ENCODE assay signal across 13 mouse cellular contexts in genomic region chr1:162220891-162221290, GRCm38 (mm10).
DNase-seq lines count a peak whose midpoint lies in the region; ATAC-seq lines count a peak whose summit lies in the region.
"Had no signal": no experiment of that assay in that cellular context is flagged by ENCODE, and none has a peak within 500 bp of the region (broad histone marks: within the 10 kb centered on the region; RNA-seq: fewer than 3 reads in every experiment).

No protein-coding gene starts in this region.

- H3K27me3 ChIP-seq in heart, embryonic 12.5 days (replicated peaks) = no peaks in the 10 kb centered on the region
- no peaks in the 10 kb centered on the region for H3K27me3 ChIP-seq in liver, embryonic 12.5 days (replicated peaks)
- H3K27me3 ChIP-seq in embryonic facial prominence, embryonic 15.5 days = no peaks in the 10 kb centered on the region
- H3K27me3 ChIP-seq in stomach, embryonic 14.5 days (ENCODE audit: control insufficient read depth, insufficient read depth, low read length) = no peaks in the 10 kb centered on the region

- ATAC-seq in heart, embryonic 12.5 days (ENCODE audit: insufficient number of reproducible peaks, low FRiP score) = no peak
- ATAC-seq in liver, embryonic 12.5 days = no peak
- ATAC-seq in embryonic facial prominence, embryonic 15.5 days (ENCODE audit: insufficient number of reproducible peaks, low FRiP score, low TSS enrichment, low read depth) = no peak
- no peak for ATAC-seq in stomach, embryonic 14.5 days (ENCODE audit: insufficient number of reproducible peaks, insufficient read depth, low FRiP score, low read depth)
- ATAC-seq: inflammation-experienced regulatory T-cells, adult 6 months had no signal

- H3K27ac ChIP-seq in heart, embryonic 12.5 days (ENCODE audit: poor library complexity, severe bottlenecking) = peak overlapping the region; percentile 82
- H3K27ac ChIP-seq in liver, embryonic 12.5 days = 0 out of 2 replicates have a peak overlapping the region, but pooled peaks have one; percentile 40
- peak overlapping the region; percentile 99 for H3K27ac ChIP-seq in embryonic facial prominence, embryonic 15.5 days (replicated peaks)
- H3K27ac ChIP-seq in stomach, embryonic 14.5 days (ENCODE audit: low read length) = peak overlapping the region; percentile 100

- H3K9ac ChIP-seq in heart, embryonic 12.5 days = peak overlapping the region; percentile 64
- H3K9ac ChIP-seq in liver, embryonic 12.5 days = no peak overlapping the region
- H3K9ac ChIP-seq in embryonic facial prominence, embryonic 15.5 days = peak overlapping the region; percentile 53
- H3K9ac ChIP-seq in stomach, embryonic 14.5 days (replicated peaks; ENCODE audit: low read depth, low read length) = peak overlapping the region; percentile 81

- H3K4me2 ChIP-seq in heart, embryonic 12.5 days = peak overlapping the region; percentile 56
- H3K4me2 ChIP-seq in liver, embryonic 12.5 days = no peak overlapping the region
- H3K4me2 ChIP-seq in embryonic facial prominence, embryonic 15.5 days (replicated peaks) = peak overlapping the region; percentile 45
- peak overlapping the region; percentile 43 for H3K4me2 ChIP-seq in stomach, embryonic 14.5 days (replicated peaks; ENCODE audit: low read depth, low read length)

- intact Hi-C loops in heart, postnatal 36 days (cut with DNase I) = no loop called here

- peak overlapping the region; percentile 27 for H3K4me3 ChIP-seq in heart, embryonic 12.5 days
- H3K4me3 ChIP-seq in liver, embryonic 12.5 days = no peak overlapping the region
- H3K4me3 ChIP-seq in embryonic facial prominence, embryonic 15.5 days (replicated peaks) = peak overlapping the region; percentile 53
- peak overlapping the region; percentile 53 for H3K4me3 ChIP-seq in stomach, embryonic 14.5 days (ENCODE audit: low read depth, low read length)

- H3K9me3 ChIP-seq in heart, embryonic 12.5 days (replicated peaks) = no peaks in the 10 kb centered on the region
- no peaks in the 10 kb centered on the region for H3K9me3 ChIP-seq in liver, embryonic 12.5 days (replicated peaks)
- H3K9me3 ChIP-seq in embryonic facial prominence, embryonic 15.5 days (replicated peaks) = no peaks in the 10 kb centered on the region
- H3K9me3 ChIP-seq in stomach, embryonic 14.5 days (ENCODE audit: control insufficient read depth, low read depth, low read length) = no peaks in the 10 kb centered on the region

- peaks cover 24% of the 10 kb centered on the region for H3K4me1 ChIP-seq in heart, embryonic 12.5 days (replicated peaks)
- no peaks in the 10 kb centered on the region for H3K4me1 ChIP-seq in liver, embryonic 12.5 days
- peaks cover 11% of the 10 kb centered on the region for H3K4me1 ChIP-seq in embryonic facial prominence, embryonic 15.5 days
- peaks cover 8% of the 10 kb centered on the region for H3K4me1 ChIP-seq in stomach, embryonic 14.5 days (ENCODE audit: control insufficient read depth, insufficient read depth, low read length)

- 0 out of 2 replicates have a peak, but pooled peaks cover 5% of the 10 kb centered on the region for H3K36me3 ChIP-seq in heart, embryonic 12.5 days
- no peaks in the 10 kb centered on the region for H3K36me3 ChIP-seq in liver, embryonic 12.5 days
- no peaks in the 10 kb centered on the region for H3K36me3 ChIP-seq in embryonic facial prominence, embryonic 15.5 days
- H3K36me3 ChIP-seq in stomach, embryonic 14.5 days (ENCODE audit: control insufficient read depth, insufficient read depth, low read length) = peaks cover 4% of the 10 kb centered on the region

- no peak for DNase-seq in heart, postnatal 36 days
- no peak for DNase-seq in liver
- no peak for DNase-seq in adrenal gland, postnatal 4 days (ENCODE audit: low spot score in 2 of 2)
- no peak for DNase-seq in left cerebral cortex, adult 9 months (ENCODE audit: low spot score in 2 of 2)
- DNase-seq: adrenal gland, postnatal 36 days; cerebellum, adult 8-10 months; lung, postnatal 10 days; retina, postnatal 1 day had no signal

Comparison
In these comparisons a context has a peak if more than half of its experiments do, and no peak if none do; other contexts are left out.
1. H3K27ac ChIP-seq: peak in every context shown above with its lines; median percentile 100 in stomach, embryonic 14.5 days; 99 in embryonic facial prominence, embryonic 15.5 days; 82 in heart, embryonic 12.5 days; 40 in liver, embryonic 12.5 days.